Mouse (Mus musculus): ENCODE measurements at regions not wholly inside any gene's neighbourhood (a gene's known extent, or its start where the extent isn't known, plus 50 kb on each side); places are given as distances from the start of the nearest gene placed in this dataset.

- no peak overlapping the region for H3K4me2 ChIP-seq (ENCODE audit: low read length)
- no peaks in the 10 kb centered on the region for H3K9me3 ChIP-seq (replicated peaks; ENCODE audit: control insufficient read depth, low read length, poor library complexity, severe bottlenecking)
- no peak overlapping the region for H3K4me3 ChIP-seq (ENCODE audit: low read depth, low read length)
- H3K9ac ChIP-seq (ENCODE audit: low read depth, low read length), result no peak overlapping the region
- no peaks in the 10 kb centered on the region for H3K4me1 ChIP-seq (ENCODE audit: control insufficient read depth, insufficient read depth, low read length)
- H3K27me3 ChIP-seq (ENCODE audit: control insufficient read depth, insufficient read depth, low read depth, low read length), result no peaks in the 10 kb centered on the region
- WGBS, result 100% methylated on average over 4 of the region's 4 CpGs
- ATAC-seq, result no peak
- H3K36me3 ChIP-seq (ENCODE audit: control insufficient read depth, insufficient read depth, low read length), result no peaks in the 10 kb centered on the region
- no peak overlapping the region for H3K27ac ChIP-seq (ENCODE audit: low read length)
Measured at GRCm38 (mm10) chr17:82931476-82931875, 283.6 kb upstream of the Pkdcc start.

- Histone ChIP-seq H3K36me3 (ENCODE audit: control insufficient read depth, insufficient read depth, low read length) (no peaks in the 10 kb centered on the region), H3K27me3 (ENCODE audit: control insufficient read depth, insufficient read depth, low read depth, low read length) (no peaks in the 10 kb centered on the region), H3K4me2 (ENCODE audit: low read length) (no peak overlapping the region), H3K9ac (ENCODE audit: low read depth, low read length) (no peak overlapping the region), H3K9me3 (replicated peaks; ENCODE audit: control insufficient read depth, low read length, poor library complexity, severe bottlenecking) (no peaks in the 10 kb centered on the region), H3K4me3 (ENCODE audit: low read depth, low read length) (no peak overlapping the region), H3K27ac (ENCODE audit: low read length) (no peak overlapping the region), H3K4me1 (ENCODE audit: control insufficient read depth, insufficient read depth, low read length) (no peaks in the 10 kb centered on the region)
- ATAC-seq, result no peak
- WGBS, result 43% methylated on average over 3 of the region's 3 CpGs
Measured at GRCm38 (mm10) chr17:82936836-82937235, 278.3 kb upstream of the Pkdcc start.

GRCm38 (mm10) chr17:82946083-82946482 lies 269.0 kb upstream of the Pkdcc start:
- Histone ChIP-seq H3K4me2 (ENCODE audit: low read length) (no peak overlapping the region), H3K9ac (ENCODE audit: low read depth, low read length) (no peak overlapping the region), H3K9me3 (replicated peaks; ENCODE audit: control insufficient read depth, low read length, poor library complexity, severe bottlenecking) (no peaks in the 10 kb centered on the region), H3K4me1 (ENCODE audit: control insufficient read depth, insufficient read depth, low read length) (no peaks in the 10 kb centered on the region), H3K27me3 (ENCODE audit: control insufficient read depth, insufficient read depth, low read depth, low read length) (no peaks in the 10 kb centered on the region), H3K36me3 (ENCODE audit: control insufficient read depth, insufficient read depth, low read length) (no peaks in the 10 kb centered on the region), H3K4me3 (ENCODE audit: low read depth, low read length) (no peak overlapping the region), H3K27ac (ENCODE audit: low read length) (no peak overlapping the region)
- ATAC-seq, result no peak
- 66% methylated on average over 4 of the region's 4 CpGs for WGBS

- H3K9me3 ChIP-seq (replicated peaks; ENCODE audit: control insufficient read depth, low read length, poor library complexity, severe bottlenecking), result no peaks in the 10 kb centered on the region
- H3K36me3 ChIP-seq (ENCODE audit: control insufficient read depth, insufficient read depth, low read length), result no peaks in the 10 kb centered on the region
- H3K4me1 ChIP-seq (ENCODE audit: control insufficient read depth, insufficient read depth, low read length), result no peaks in the 10 kb centered on the region
- 28% methylated on average over 4 of the region's 4 CpGs for WGBS
- ATAC-seq, result no peak
- H3K4me2 ChIP-seq (ENCODE audit: low read length), result no peak overlapping the region
- no peak overlapping the region for H3K27ac ChIP-seq (ENCODE audit: low read length)
- H3K4me3 ChIP-seq (ENCODE audit: low read depth, low read length), result no peak overlapping the region
- no peak overlapping the region for H3K9ac ChIP-seq (ENCODE audit: low read depth, low read length)
- no peaks in the 10 kb centered on the region for H3K27me3 ChIP-seq (ENCODE audit: control insufficient read depth, insufficient read depth, low read depth, low read length)
Measured at GRCm38 (mm10) chr17:82949794-82950193, 265.3 kb upstream of the Pkdcc start.

GRCm38 (mm10) chr17:82950268-82950667 lies 264.8 kb upstream of the Pkdcc start:
- H3K4me3 ChIP-seq (ENCODE audit: low read depth, low read length), result no peak overlapping the region
- no peaks in the 10 kb centered on the region for H3K9me3 ChIP-seq (replicated peaks; ENCODE audit: control insufficient read depth, low read length, poor library complexity, severe bottlenecking)
- H3K27me3 ChIP-seq (ENCODE audit: control insufficient read depth, insufficient read depth, low read depth, low read length), result no peaks in the 10 kb centered on the region
- WGBS, result 62% methylated on average over 14 of the region's 14 CpGs
- no peak for ATAC-seq
- no peak overlapping the region for H3K9ac ChIP-seq (ENCODE audit: low read depth, low read length)
- no peaks in the 10 kb centered on the region for H3K36me3 ChIP-seq (ENCODE audit: control insufficient read depth, insufficient read depth, low read length)
- H3K4me1 ChIP-seq (ENCODE audit: control insufficient read depth, insufficient read depth, low read length), result no peaks in the 10 kb centered on the region
- H3K4me2 ChIP-seq (ENCODE audit: low read length), result no peak overlapping the region
- H3K27ac ChIP-seq (ENCODE audit: low read length), result no peak overlapping the region

- Histone ChIP-seq H3K27ac (ENCODE audit: low read length) (no peak overlapping the region), H3K9ac (ENCODE audit: low read depth, low read length) (no peak overlapping the region), H3K4me3 (ENCODE audit: low read depth, low read length) (no peak overlapping the region), H3K9me3 (replicated peaks; ENCODE audit: control insufficient read depth, low read length, poor library complexity, severe bottlenecking) (no peaks in the 10 kb centered on the region), H3K27me3 (ENCODE audit: control insufficient read depth, insufficient read depth, low read depth, low read length) (no peaks in the 10 kb centered on the region), H3K36me3 (ENCODE audit: control insufficient read depth, insufficient read depth, low read length) (no peaks in the 10 kb centered on the region), H3K4me1 (ENCODE audit: control insufficient read depth, insufficient read depth, low read length) (no peaks in the 10 kb centered on the region), H3K4me2 (ENCODE audit: low read length) (no peak overlapping the region)
- WGBS, result 43% methylated on average over 4 of the region's 4 CpGs
- ATAC-seq, result peak; percentile 90; the same call in 1 of the 2 replicates
Measured at GRCm38 (mm10) chr17:82957409-82957808, 257.7 kb upstream of the Pkdcc start.

- H3K27me3 ChIP-seq (ENCODE audit: control insufficient read depth, insufficient read depth, low read depth, low read length), result no peaks in the 10 kb centered on the region
- 78% methylated on average over 3 of the region's 3 CpGs for WGBS
- no peaks in the 10 kb centered on the region for H3K4me1 ChIP-seq (ENCODE audit: control insufficient read depth, insufficient read depth, low read length)
- H3K4me3 ChIP-seq (ENCODE audit: low read depth, low read length), result no peak overlapping the region
- H3K27ac ChIP-seq (ENCODE audit: low read length), result no peak overlapping the region
- H3K4me2 ChIP-seq (ENCODE audit: low read length), result no peak overlapping the region
- H3K36me3 ChIP-seq (ENCODE audit: control insufficient read depth, insufficient read depth, low read length), result no peaks in the 10 kb centered on the region
- no peaks in the 10 kb centered on the region for H3K9me3 ChIP-seq (replicated peaks; ENCODE audit: control insufficient read depth, low read length, poor library complexity, severe bottlenecking)
- no peak for ATAC-seq
- H3K9ac ChIP-seq (ENCODE audit: low read depth, low read length), result no peak overlapping the region
Measured at GRCm38 (mm10) chr17:82963374-82963773, 251.7 kb upstream of the Pkdcc start.

GRCm38 (mm10) chr17:82999710-83000109 lies 215.4 kb upstream of the Pkdcc start:
- Histone ChIP-seq H3K4me3 (ENCODE audit: low read depth, low read length) (no peak overlapping the region), H3K9me3 (replicated peaks; ENCODE audit: control insufficient read depth, low read length, poor library complexity, severe bottlenecking) (no peaks in the 10 kb centered on the region), H3K4me1 (ENCODE audit: control insufficient read depth, insufficient read depth, low read length) (0 out of 2 replicates have a peak, but pooled peaks cover 3% of the 10 kb centered on the region), H3K36me3 (ENCODE audit: control insufficient read depth, insufficient read depth, low read length) (no peaks in the 10 kb centered on the region), H3K9ac (ENCODE audit: low read depth, low read length) (no peak overlapping the region), H3K27ac (ENCODE audit: low read length) (no peak overlapping the region), H3K27me3 (ENCODE audit: control insufficient read depth, insufficient read depth, low read depth, low read length) (no peaks in the 10 kb centered on the region), H3K4me2 (ENCODE audit: low read length) (no peak overlapping the region)
- 79% methylated on average over 10 of the region's 10 CpGs for WGBS
- ATAC-seq, result no peak

GRCm38 (mm10) chr17:83000411-83000810 lies 214.7 kb upstream of the Pkdcc start:
- 0 out of 2 replicates have a peak, but pooled peaks cover 3% of the 10 kb centered on the region for H3K4me1 ChIP-seq (ENCODE audit: control insufficient read depth, insufficient read depth, low read length)
- no peaks in the 10 kb centered on the region for H3K27me3 ChIP-seq (ENCODE audit: control insufficient read depth, insufficient read depth, low read depth, low read length)
- WGBS, result 72% methylated on average over 8 of the region's 8 CpGs
- H3K36me3 ChIP-seq (ENCODE audit: control insufficient read depth, insufficient read depth, low read length), result no peaks in the 10 kb centered on the region
- H3K4me2 ChIP-seq (ENCODE audit: low read length), result no peak overlapping the region
- H3K9me3 ChIP-seq (replicated peaks; ENCODE audit: control insufficient read depth, low read length, poor library complexity, severe bottlenecking), result no peaks in the 10 kb centered on the region
- H3K4me3 ChIP-seq (ENCODE audit: low read depth, low read length), result no peak overlapping the region
- ATAC-seq, result no peak
- H3K9ac ChIP-seq (ENCODE audit: low read depth, low read length), result no peak overlapping the region
- no peak overlapping the region for H3K27ac ChIP-seq (ENCODE audit: low read length)
